ENCODE assay signal across 25 mouse cellular contexts in genomic region chr19:10763381-10764031, GRCm38 (mm10). TPM values are rescaled to one million over a fixed set of nuclear protein-coding genes. Genes with fewer than 3 reads are reported as not detected.
A peak's percentile ranks its signal among the peaks of the same experiment; 100 is the strongest.
DNase-seq lines count a peak whose midpoint lies in the region; ATAC-seq and TF ChIP-seq lines count a peak whose summit lies in the region.
"Had no signal": no experiment of that assay in that cellular context is flagged by ENCODE, and none has a peak within 500 bp of the region (broad histone marks: within the 10 kb centered on the region; RNA-seq: fewer than 3 reads in every experiment).

No protein-coding gene starts in this region.

- no peak overlapping the region for H3K4me3 ChIP-seq in left cerebral cortex, adult 2 months
- H3K4me3 ChIP-seq: forebrain, embryonic 13.5 days; heart, embryonic 12.5 days; hindbrain, embryonic 15.5 days; limb, embryonic 10.5 days; liver, embryonic 12.5 days; midbrain, embryonic 10.5 days; neural tube, embryonic 15.5 days had no signal

- no peak for DNase-seq in left cerebral cortex, adult 2 months (ENCODE audit: extremely low spot score in 1 of 2, low spot score in 2 of 2)
- DNase-seq in left cerebral cortex, postnatal 10 days (ENCODE audit: extremely low spot score in 1 of 2, low spot score in 2 of 2), result no peak
- peak; percentile 88 for DNase-seq in 3T3-L1 (ENCODE audit: low read depth, low spot score)
- DNase-seq in CD4-positive helper T cell, adult 2 months (ENCODE audit: low read depth, low spot score), result peak; percentile 89
- DNase-seq in urinary bladder, adult 2 months (ENCODE audit: low spot score), result no peak
- DNase-seq in adrenal gland, adult 18-20 months (ENCODE audit: low spot score in 2 of 2), result no peak
- no peak for DNase-seq in gastrocnemius, postnatal 14 days
- DNase-seq: adrenal gland, postnatal 10 days; kidney, adult 11 months; kidney, postnatal 36 days; lung, embryonic 14.5 days; lung, postnatal 4 days; spleen, adult 18-20 months; thymus, postnatal 4 days had no signal

- intact Hi-C loops in left cerebral cortex, adult 2 months (cut with DNase I), result loop anchor here (1.0 kb wide), 2 partner anchors 18 to 46 kb away; no protein-coding TSS in a partner anchor
- intact Hi-C loops in left cerebral cortex, postnatal 10 days (cut with DNase I), result no loop called here
- intact Hi-C loops in gastrocnemius, postnatal 14 days (cut with DNase I; ENCODE audit: low total_unique reads), result no loop called here

- ATAC-seq in activated CD4-positive, CD25-positive, alpha-beta regulatory T cell, adult 4 months, result peak; percentile 74
- ATAC-seq: forebrain, embryonic 13.5 days; liver, embryonic 12.5 days had no signal

- H3K27ac ChIP-seq in left cerebral cortex, adult 2 months, result peak overlapping the region; percentile 70
- H3K27ac ChIP-seq: forebrain, embryonic 13.5 days; hindbrain, embryonic 15.5 days; limb, embryonic 10.5 days; liver, embryonic 12.5 days; midbrain, embryonic 10.5 days; neural tube, embryonic 15.5 days had no signal

- TF ChIP-seq CTCF in left cerebral cortex, adult 2 months (IDR thresholded peaks at IDR 0.05), result no peak

RNA-seq across cellular contexts. Expression of gene Cd5, which starts 24.7 kb away (rescaled TPM):
- under 1 TPM; 0.16 to 0.37 TPM for total RNA-seq in left cerebral cortex, adult 2 months (2021)
- under 1 TPM in 1 of 2 experiments, not detected in 1; 0.30 TPM for total RNA-seq in left cerebral cortex, postnatal 10 days (2021)
- 100 to 1,000 TPM; 406 to 482 TPM for polyA plus RNA-seq in activated CD4-positive, CD25-positive, alpha-beta regulatory T cell, adult 4 months (2017; shearing (Covaris generic))
- 0.50 and 0.65 TPM in 2 replicates for polyA plus RNA-seq in urinary bladder, adult 2 months (2012; rRNA removed)
- total RNA-seq in adrenal gland, adult 18-20 months (2021), result under 1 TPM in 1 of 2 experiments, not detected in 1; 0.38 TPM
- total RNA-seq in gastrocnemius, postnatal 14 days (2021), result not detected
- total RNA-seq: gastrocnemius, adult 18-20 months; granulocyte monocyte progenitor cell, adult 5-6 weeks had no signal
- polyA plus RNA-seq: forebrain, embryonic 13.5 days; G1E; liver, embryonic 12.5 days; midbrain, embryonic 10.5 days had no signal

Comparison
In these comparisons a context has a peak if more than half of its experiments do, and no peak if none do; other contexts are left out.
1. DNase-seq: peak in 3T3-L1 (single experiment) and CD4-positive helper T cell, adult 2 months (single experiment); none in left cerebral cortex, adult 2 months (0 of 2), left cerebral cortex, postnatal 10 days (0 of 2), urinary bladder, adult 2 months (single experiment), adrenal gland, adult 18-20 months (0 of 2) and gastrocnemius, postnatal 14 days (single experiment).